Mouse (Mus musculus) forebrain, postnatal 0 days (tissue): ENCODE results near the gene Zbtb20. TPM values are rescaled to one million over a fixed set of nuclear protein-coding genes. Genes with fewer than 3 reads are reported as not detected.

Source experiments
- ATAC-seq: fragments of 200-750 bp; cut with Nextera tagmentation; 2 replicates; pipeline ENCODE4 v1.8.0; 2017; ENCODE audit warnings: mild to moderate bottlenecking, moderate library complexity
- DNase-seq: peaks from one replicate; pipeline ENCODE4 v3.0.0-alpha.2; 2015
- H3K27ac ChIP-seq: fragments of 300-500 bp; sonication (generic); 2 replicates; pipeline ENCODE4 v1.5.1; 2014; ENCODE audit warnings: low read depth, mild to moderate bottlenecking, antibody characterized with exemption, low read length, moderate library complexity, mixed read lengths
- H3K27me3 ChIP-seq: fragments of 300-500 bp; sonication (generic); 2 replicates; pipeline ENCODE4 v1.6.1; 2014; ENCODE audit warnings: mild to moderate bottlenecking, low read length, mixed read lengths; ENCODE audit not compliant: insufficient read depth
- H3K36me3 ChIP-seq: fragments of 300-500 bp; sonication (generic); 2 replicates; pipeline ENCODE4 v1.6.1; 2014; ENCODE audit warnings: mild to moderate bottlenecking, moderate library complexity; ENCODE audit not compliant: insufficient read depth
- H3K4me1 ChIP-seq: fragments of 300-500 bp; sonication (generic); 2 replicates; pipeline ENCODE4 v1.6.1; 2014; ENCODE audit warnings: antibody characterized with exemption; ENCODE audit not compliant: insufficient read depth
- H3K4me2 ChIP-seq: fragments of 300-500 bp; sonication (generic); 2 replicates; pipeline ENCODE4 v1.6.1; 2014; ENCODE audit warnings: low read depth, mild to moderate bottlenecking, moderate library complexity
- H3K4me3 ChIP-seq: fragments of 300-500 bp; sonication (generic); 2 replicates; pipeline ENCODE4 v1.5.1; 2014; ENCODE audit warnings: low read depth, low read length, mixed read lengths
- H3K9ac ChIP-seq: fragments of 300-500 bp; sonication (generic); 2 replicates; pipeline ENCODE4 v1.6.1; 2014; ENCODE audit warnings: mild to moderate bottlenecking
- H3K9me3 ChIP-seq: fragments of 300-500 bp; sonication (generic); 2 replicates; pipeline ENCODE4 v1.6.1; 2016; ENCODE audit warnings: low read length
- CTCF ChIP-seq: sonication (generic); IDR thresholded peaks from 2 replicates; pipeline ENCODE4 v1.5.1; 2016; ENCODE audit warnings: antibody characterized with exemption, control low read depth, low read depth
- WGBS: fragments of 180-500 bp; shearing (Covaris S2); extraction: QIAGEN DNeasy Blood & Tissue Kit; methylation state at CpG from one replicate; pipeline ENCODE4 v1.1.7; 2014; 5-methylcytosine and 5-hydroxymethylcytosine counted together
- polyA plus RNA-seq: library from polyadenylated mRNA; unstranded; fragments of >200 nt; fragmentation: Nextera tagmentation; extraction: Ambion mirVana; gene quantifications from 2 replicates; pipeline ENCODE4 v1.2.1, GENCODE M21; 2015
- total RNA-seq: library from RNA; depleted of rRNA; stranded (reverse); fragments of >200 nt; gene quantifications from 2 replicates; pipeline ENCODE4 v1.2.3, GENCODE M21; 2014

Zbtb20 gene
- total and polyA plus RNA-seq, 2 experiments from 2014 or later, result 63.4 to 90.9 TPM

- 89% methylated on average over 2 of the region's 2 CpGs for WGBS
- no peak for TF ChIP-seq CTCF
- Histone ChIP-seq H3K4me2 (no peak overlapping the region), H3K9me3 (no peaks in the 10 kb centered on the region), H3K27me3 (no peaks in the 10 kb centered on the region), H3K27ac (no peak overlapping the region), H3K36me3 (no peaks in the 10 kb centered on the region), H3K4me3 (no peak overlapping the region), H3K4me1 (no peaks in the 10 kb centered on the region), H3K9ac (no peak overlapping the region)
- no peak for ATAC-seq
- no peak for DNase-seq
Measured at GRCm38 (mm10) chr16:43381183-43381582, 505.5 kb downstream of the Zbtb20 start.

- 84% methylated on average over 7 of the region's 7 CpGs for WGBS
- ATAC-seq (no peak), DNase-seq (no peak)
- H3K27ac ChIP-seq, result no peak overlapping the region
- no peaks in the 10 kb centered on the region for H3K4me1 ChIP-seq
- no peaks in the 10 kb centered on the region for H3K9me3 ChIP-seq
- H3K36me3 ChIP-seq, result no peaks in the 10 kb centered on the region
- no peak overlapping the region for H3K4me2 ChIP-seq
- no peak overlapping the region for H3K4me3 ChIP-seq
- H3K27me3 ChIP-seq, result no peaks in the 10 kb centered on the region
- H3K9ac ChIP-seq, result no peak overlapping the region
- no peak for TF ChIP-seq CTCF
Measured at GRCm38 (mm10) chr16:43383149-43383740, 507.6 kb downstream of the Zbtb20 start.

- H3K9me3 ChIP-seq, result no peaks in the 10 kb centered on the region
- WGBS, result 74% methylated on average over 4 of the region's 4 CpGs
- DNase-seq, result no peak
- no peak for TF ChIP-seq CTCF
- H3K27me3 ChIP-seq, result no peaks in the 10 kb centered on the region
- no peak overlapping the region for H3K4me3 ChIP-seq
- no peaks in the 10 kb centered on the region for H3K36me3 ChIP-seq
- no peak overlapping the region for H3K9ac ChIP-seq
- no peak for ATAC-seq
- H3K4me1 ChIP-seq, result no peaks in the 10 kb centered on the region
- H3K27ac ChIP-seq, result no peak overlapping the region
- H3K4me2 ChIP-seq, result no peak overlapping the region
Measured at GRCm38 (mm10) chr16:43384953-43385619, 509.4 kb downstream of the Zbtb20 start.

- H3K9me3 ChIP-seq, result no peaks in the 10 kb centered on the region
- ATAC-seq, result no peak
- H3K4me3 ChIP-seq, result no peak overlapping the region
Measured at GRCm38 (mm10) chr16:43385620-43386210, 510.0 kb downstream of the Zbtb20 start.

DNA sequence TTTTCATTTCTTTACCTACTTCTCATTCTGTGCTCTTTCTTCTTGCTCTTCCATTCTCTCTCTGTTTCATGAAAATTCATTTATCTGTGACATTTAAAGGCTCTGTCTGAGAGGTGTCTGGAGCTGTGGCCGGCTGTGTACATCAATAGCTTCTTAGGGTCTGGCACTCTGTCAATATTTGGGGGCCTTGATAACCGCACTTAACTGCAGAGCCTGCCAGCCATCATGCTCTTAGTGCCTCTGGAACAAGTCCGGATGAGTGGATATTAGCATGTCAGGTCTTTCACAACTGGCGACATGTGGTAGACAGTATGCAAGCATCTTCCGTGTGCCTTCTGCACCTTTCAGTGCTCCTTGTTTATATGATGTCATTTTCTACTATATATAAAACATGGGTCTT lies 510.7 kb downstream of the Zbtb20 start:
- H3K9me3 ChIP-seq, result no peaks in the 10 kb centered on the region
- DNase-seq (no peak), ATAC-seq (no peak)
- no peak overlapping the region for H3K4me3 ChIP-seq
- H3K9ac ChIP-seq, result no peak overlapping the region
- no peak for TF ChIP-seq CTCF
- H3K4me2 ChIP-seq, result no peak overlapping the region
- no peaks in the 10 kb centered on the region for H3K27me3 ChIP-seq
- no peaks in the 10 kb centered on the region for H3K36me3 ChIP-seq
- H3K27ac ChIP-seq, result no peak overlapping the region
- H3K4me1 ChIP-seq, result no peaks in the 10 kb centered on the region
- 50% methylated on average over 5 of the region's 5 CpGs for WGBS

More at GRCm38 (mm10) chr16:43385620-43386210, 510.0 kb downstream of the Zbtb20 start:
- 64% methylated on average over 5 of the region's 5 CpGs for WGBS
- Histone ChIP-seq H3K27me3 (no peaks in the 10 kb centered on the region), H3K9ac (no peak overlapping the region), H3K4me2 (no peak overlapping the region), H3K27ac (no peak overlapping the region), H3K36me3 (no peaks in the 10 kb centered on the region), H3K4me1 (no peaks in the 10 kb centered on the region)
- DNase-seq, result no peak
- no peak for TF ChIP-seq CTCF

GRCm38 (mm10) chr16:43388389-43388788 lies 512.7 kb downstream of the Zbtb20 start:
- WGBS, result 93% methylated on average over 5 of the region's 5 CpGs
- no peaks in the 10 kb centered on the region for H3K27me3 ChIP-seq
- no peaks in the 10 kb centered on the region for H3K4me1 ChIP-seq
- no peak overlapping the region for H3K4me3 ChIP-seq
- no peak overlapping the region for H3K27ac ChIP-seq
- H3K4me2 ChIP-seq, result no peak overlapping the region
- no peak for TF ChIP-seq CTCF
- DNase-seq (no peak), ATAC-seq (no peak)
- no peak overlapping the region for H3K9ac ChIP-seq
- no peaks in the 10 kb centered on the region for H3K9me3 ChIP-seq
- H3K36me3 ChIP-seq, result no peaks in the 10 kb centered on the region

- ATAC-seq (no peak), DNase-seq (no peak)
- H3K27me3 ChIP-seq, result no peaks in the 10 kb centered on the region
- no peak overlapping the region for H3K4me3 ChIP-seq
- 94% methylated on average over 4 of the region's 4 CpGs for WGBS
- H3K27ac ChIP-seq, result no peak overlapping the region
- H3K4me1 ChIP-seq, result no peaks in the 10 kb centered on the region
- no peak overlapping the region for H3K4me2 ChIP-seq
- TF ChIP-seq CTCF, result no peak
- H3K36me3 ChIP-seq, result no peaks in the 10 kb centered on the region
- H3K9ac ChIP-seq, result no peak overlapping the region
- H3K9me3 ChIP-seq, result no peaks in the 10 kb centered on the region
Measured at GRCm38 (mm10) chr16:43390387-43390786, 514.7 kb downstream of the Zbtb20 start.
